Mouse (Mus musculus) embryo, embryonic 11 days (tissue): ENCODE results near the gene Atcay.
"Not testable (repeated sequence)": the region's sequence is repeated elsewhere in the genome, so short reads cannot be mapped to it uniquely, and the experiment has no call there.

ENCODE experiments used
- DNase-seq: peaks from one replicate; pipeline ENCODE4 v3.0.0-alpha.2; 2015

The Atcay gene

GRCm38 (mm10) chr10:81177958-81178712 is 52.5 kb downstream of the Atcay start:
- no peak for DNase-seq

GRCm38 (mm10) chr10:81177491-81177925 is 53.1 kb downstream of the Atcay start:
- DNase-seq = no peak

GRCm38 (mm10) chr10:81176466-81177271 is 54.0 kb downstream of the Atcay start, which contains the start of gene Eef2:
TSS of gene Eef2 (plus strand) at chr10:81176631.
- DNase-seq = peak; percentile 99

- no peak for DNase-seq
These were observed 54.6 kb downstream of the Atcay start for GRCm38 (mm10) chr10:81175936-81176465.

GRCm38 (mm10) chr10:81175345-81175701 is 55.3 kb downstream of the Atcay start:
- not testable (repeated sequence) for DNase-seq

- DNase-seq = peak; percentile 93
These were observed 55.9 kb downstream of the Atcay start for GRCm38 (mm10) chr10:81174617-81175344.

GRCm38 (mm10) chr10:81173132-81173531 is 57.5 kb downstream of the Atcay start:
- DNase-seq = peak; percentile 92

GRCm38 (mm10) chr10:81169411-81169900 is 61.2 kb downstream of the Atcay start:
- DNase-seq = not testable (repeated sequence)

- peak; percentile 91 for DNase-seq
These were observed 62.0 kb downstream of the Atcay start for GRCm38 (mm10) chr10:81168521-81169244.

GRCm38 (mm10) chr10:81168087-81168431 is 62.6 kb downstream of the Atcay start:
- no peak for DNase-seq

- peak; percentile 100 for DNase-seq
These were observed 63.2 kb downstream of the Atcay start, which contains the start of gene Pias4 for GRCm38 (mm10) chr10:81167200-81168086. TSS of gene Pias4 (minus strand) at chr10:81167923.

- no peak for DNase-seq
These were observed 65.5 kb downstream of the Atcay start for GRCm38 (mm10) chr10:81165118-81165517.

- DNase-seq = no peak
These were observed 68.3 kb downstream of the Atcay start for GRCm38 (mm10) chr10:81162318-81162652.

- peak; percentile 46 for DNase-seq
These were observed 68.9 kb downstream of the Atcay start for GRCm38 (mm10) chr10:81161602-81162317.

GRCm38 (mm10) chr10:81154736-81155135 is 75.9 kb downstream of the Atcay start:
- DNase-seq = no peak
